Mouse (Mus musculus): ENCODE results near the gene Anks1b. TPM values are rescaled to one million over a fixed set of nuclear protein-coding genes. Genes with fewer than 3 reads are reported as not detected.

Anks1b gene
- polyA plus RNA-seq, 1 experiment: 203 TPM

- no peak for DNase-seq (ENCODE audit: extremely low spot score in 1 of 2, low spot score in 1 of 2)
These were observed 1100.8 kb downstream of the Anks1b start for GRCm38 (mm10) chr10:90974084-90974483.

GRCm38 (mm10) chr10:90974491-90974890 lies 1101.2 kb downstream of the Anks1b start:
- no peak for DNase-seq (ENCODE audit: extremely low spot score in 1 of 2, low spot score in 1 of 2)

- DNase-seq (ENCODE audit: extremely low spot score in 1 of 2, low spot score in 1 of 2): no peak
These were observed 1108.5 kb downstream of the Anks1b start for GRCm38 (mm10) chr10:90981811-90982210.

- DNase-seq (ENCODE audit: extremely low spot score in 1 of 2, low spot score in 1 of 2): no peak
These were observed 1109.7 kb downstream of the Anks1b start for GRCm38 (mm10) chr10:90983046-90983445.

GRCm38 (mm10) chr10:90990340-90990739 lies 1117.0 kb downstream of the Anks1b start:
- no peak for DNase-seq (ENCODE audit: extremely low spot score in 1 of 2, low spot score in 1 of 2)

GRCm38 (mm10) chr10:90992237-90992636 lies 1118.9 kb downstream of the Anks1b start:
- no peak for DNase-seq (ENCODE audit: extremely low spot score in 1 of 2, low spot score in 1 of 2)

- DNase-seq (ENCODE audit: extremely low spot score in 1 of 2, low spot score in 1 of 2): no peak
These were observed 1120.6 kb downstream of the Anks1b start for GRCm38 (mm10) chr10:90993869-90994268.

GRCm38 (mm10) chr10:90999899-91000298 lies 1126.6 kb downstream of the Anks1b start:
- peak in 1 of 2 experiments; percentile 76 for DNase-seq (ENCODE audit: extremely low spot score in 1 of 2, low spot score in 1 of 2)

- DNase-seq (ENCODE audit: extremely low spot score in 1 of 2, low spot score in 1 of 2): peak in 1 of 2 experiments; percentile 23
These were observed 1128.1 kb downstream of the Anks1b start for GRCm38 (mm10) chr10:91001421-91001820.

GRCm38 (mm10) chr10:91005858-91006538 lies 1132.7 kb downstream of the Anks1b start:
- no peak for DNase-seq (ENCODE audit: extremely low spot score in 1 of 2, low spot score in 1 of 2)

Other genes starting within 250 kb of the Anks1b start
- 28.9 and 31.0 TPM in 2 replicates for gene Scyl2, start 187.2 kb upstream of the Anks1b start, polyA plus RNA-seq (2012; rRNA removed)
- gene Actr6, start 141.2 kb upstream of the Anks1b start, polyA plus RNA-seq (2012; rRNA removed): 18.3 and 19.1 TPM in 2 replicates
- gene Uhrf1bp1l, start 128.5 kb upstream of the Anks1b start, polyA plus RNA-seq (2012; rRNA removed): 46.4 and 49.1 TPM in 2 replicates

All from frontal cortex, adult 2 months (tissue).